Mouse (Mus musculus) left cerebral cortex, adult 8-10 months (tissue): ENCODE measurements around the gene Fgf10. TPM values are rescaled to one million over a fixed set of nuclear protein-coding genes. Genes with fewer than 3 reads are reported as not detected.

Experiments
- DNase-seq, 2 experiments: peaks; one replicate each; pipeline ENCODE4 v3.0.0; 2022; ENCODE audit warnings: low spot score in 2 of 2
- total RNA-seq, 4 experiments: library from RNA; stranded (reverse); gene quantifications; 2 replicates each; pipeline ENCODE4 v1.2.4; 2022

Gene Fgf10
- total RNA-seq: 1 to 10 TPM; 3.3 to 5.0 (median 3.8) TPM

DNA sequence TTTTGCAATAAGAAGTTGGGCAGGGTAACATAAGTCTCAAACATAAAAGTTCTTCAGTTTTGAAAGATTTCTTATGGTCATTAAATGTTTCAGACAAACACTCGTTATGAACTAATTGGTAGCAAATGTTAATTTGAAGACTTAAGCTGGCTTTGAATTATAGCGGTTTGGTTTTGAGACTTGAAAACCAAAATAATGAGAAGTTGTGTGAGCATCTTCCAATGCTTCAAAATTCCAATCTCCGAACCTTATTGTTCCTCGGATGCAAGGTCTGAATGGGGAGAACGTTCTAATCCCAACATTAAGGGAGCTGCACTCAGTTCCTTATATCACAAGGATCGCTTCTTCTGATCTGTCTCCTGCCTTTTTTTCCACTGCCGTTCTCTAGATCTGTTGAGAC lies at the start of gene Fgf10:
Gene Fgf10 (plus strand): TSS at position 301 of the 400 bp plus-strand sequence.
- no peak for DNase-seq

- no peak for DNase-seq
These were observed 39.7 kb upstream of the Fgf10 start for GRCm38 (mm10) chr13:118629661-118630428.

DNA sequence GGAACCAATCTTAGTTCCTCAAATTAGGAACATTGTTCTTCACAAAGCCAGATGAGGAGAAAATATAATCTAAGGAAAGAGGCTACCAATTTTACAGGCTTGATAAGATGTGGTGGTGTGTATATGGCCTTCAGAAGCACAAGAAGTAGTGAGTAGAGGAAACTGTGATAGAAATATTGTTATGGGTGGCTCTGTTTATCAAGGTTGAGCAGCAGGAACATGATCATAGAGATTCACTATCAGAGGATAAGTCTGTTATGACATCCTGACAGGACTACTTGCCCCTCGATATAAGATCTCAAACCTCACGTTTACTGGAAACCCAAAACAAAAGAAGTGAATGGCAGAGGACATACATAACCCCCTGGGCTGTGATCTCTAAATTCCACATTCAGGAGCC lies 38.1 kb upstream of the Fgf10 start:
- no peak for DNase-seq

DNA sequence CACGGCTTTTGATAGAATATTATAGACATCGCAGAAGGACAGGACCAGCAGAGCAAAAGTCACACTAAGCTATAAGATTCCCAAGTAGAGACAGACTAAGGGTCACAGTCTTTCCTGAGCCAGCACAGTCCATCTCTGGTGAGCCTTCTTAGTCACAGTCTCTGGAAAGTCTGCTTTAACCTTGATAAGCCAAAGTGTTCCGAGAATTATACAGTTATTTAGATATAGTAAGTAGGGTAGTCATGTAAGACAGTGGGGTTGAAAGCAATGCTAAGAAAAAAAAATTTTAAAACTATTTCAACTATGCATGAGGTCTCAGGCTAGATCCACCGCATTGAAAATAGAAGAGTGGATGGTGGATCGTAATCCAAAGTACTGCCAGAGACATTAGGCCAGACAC lies 33.5 kb upstream of the Fgf10 start:
- DNase-seq: no peak

DNA sequence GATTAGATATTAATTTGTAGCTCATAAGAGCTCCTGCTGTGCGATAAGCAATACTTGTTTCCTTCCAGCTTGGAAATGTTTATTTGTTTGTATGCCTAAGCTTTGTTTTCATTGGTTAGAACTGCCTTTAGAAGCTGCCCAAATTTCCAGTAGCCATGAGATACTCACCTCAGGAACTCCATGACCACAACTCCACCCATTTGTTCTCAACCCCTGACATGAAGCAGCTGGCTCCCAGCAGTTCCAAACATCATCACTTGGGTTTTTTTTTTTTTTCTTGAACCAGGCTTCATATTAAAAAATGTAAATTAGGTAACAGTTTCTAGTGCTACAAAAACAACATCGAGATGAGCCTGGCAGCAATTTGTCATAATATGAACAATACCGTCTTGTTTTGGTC lies 27.0 kb upstream of the Fgf10 start:
- DNase-seq: no peak

DNA sequence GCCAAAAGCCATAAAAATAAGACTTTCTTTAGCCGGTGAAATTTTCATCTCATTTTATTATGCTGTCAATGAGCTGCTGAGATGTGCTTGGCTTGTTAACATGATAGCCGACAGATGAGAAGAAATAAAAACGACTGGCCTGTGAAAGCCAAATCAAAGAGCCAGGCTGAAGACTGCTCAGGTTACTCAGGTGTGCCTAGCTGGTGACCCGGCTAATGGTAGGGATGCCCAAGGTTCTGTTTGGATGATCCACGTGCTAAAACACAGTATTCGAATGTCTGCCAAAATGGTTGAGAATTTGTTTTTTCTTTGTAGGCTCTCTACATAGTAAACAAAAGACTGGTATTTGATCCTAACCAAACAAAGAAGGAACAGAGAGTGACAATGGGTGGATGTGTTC lies 26.5 kb upstream of the Fgf10 start:
- no peak for DNase-seq

- DNase-seq: no peak
These were observed 12.6 kb upstream of the Fgf10 start for GRCm38 (mm10) chr13:118656991-118657390.

GRCm38 (mm10) chr13:118658031-118658430 lies 11.6 kb upstream of the Fgf10 start:
- no peak for DNase-seq

DNA sequence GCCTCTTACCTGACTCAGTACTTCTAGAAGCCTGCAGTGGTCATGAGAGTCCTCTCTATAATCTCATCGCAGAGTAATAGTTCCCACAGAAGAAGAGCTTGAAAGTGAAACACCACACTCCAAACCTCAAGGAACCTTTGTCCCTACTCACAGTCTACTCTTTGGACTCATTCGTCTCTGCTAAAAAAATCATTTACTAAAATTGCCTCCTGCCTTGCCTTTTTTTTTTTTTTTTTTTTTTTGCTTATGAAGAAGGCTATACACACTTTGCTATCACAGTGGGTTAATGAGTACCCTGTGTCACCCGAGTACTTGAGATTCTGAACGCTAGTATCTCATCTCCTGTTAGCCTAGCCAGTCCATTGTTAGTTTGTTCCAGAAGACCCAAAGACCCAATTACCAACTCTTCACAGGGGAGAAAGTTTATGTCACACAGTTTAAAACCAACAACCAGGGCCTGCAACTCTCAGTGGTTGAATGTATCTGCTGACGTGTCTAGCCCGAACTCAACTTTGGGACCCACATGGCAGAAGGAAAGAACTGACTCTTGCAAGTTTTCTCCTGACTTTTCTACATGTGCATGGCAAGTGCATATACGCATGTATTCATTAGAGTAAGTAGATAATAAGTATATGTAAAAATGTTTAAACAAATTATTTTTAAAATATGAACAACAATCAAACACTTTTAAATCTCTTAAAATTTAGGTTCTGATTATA lies 10.8 kb upstream of the Fgf10 start:
- no peak for DNase-seq

- no peak for DNase-seq
These were observed 7.9 kb upstream of the Fgf10 start for GRCm38 (mm10) chr13:118661664-118662063.

DNA sequence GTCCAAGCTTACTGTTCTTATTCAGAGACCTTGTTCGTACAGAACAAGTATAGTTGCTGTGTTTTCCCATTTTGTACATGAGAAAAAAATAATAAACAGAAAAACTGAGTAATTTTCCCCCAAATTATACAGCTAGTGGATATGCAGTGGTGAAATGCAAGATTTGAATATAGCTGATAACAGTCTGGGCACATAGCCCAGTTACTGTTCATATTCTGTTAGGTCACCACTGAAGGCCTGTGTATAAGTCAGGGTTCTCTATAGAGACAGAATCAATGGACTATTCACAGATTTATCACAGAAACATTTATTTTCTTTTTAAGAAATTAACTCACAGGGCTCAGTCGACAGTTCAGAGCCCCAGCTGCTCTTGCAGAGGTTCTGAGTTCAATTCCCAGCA lies 4.7 kb upstream of the Fgf10 start:
- DNase-seq: no peak

- DNase-seq: no peak
These were observed 9.6 kb downstream of the Fgf10 start for GRCm38 (mm10) chr13:118679228-118679627.

DNA sequence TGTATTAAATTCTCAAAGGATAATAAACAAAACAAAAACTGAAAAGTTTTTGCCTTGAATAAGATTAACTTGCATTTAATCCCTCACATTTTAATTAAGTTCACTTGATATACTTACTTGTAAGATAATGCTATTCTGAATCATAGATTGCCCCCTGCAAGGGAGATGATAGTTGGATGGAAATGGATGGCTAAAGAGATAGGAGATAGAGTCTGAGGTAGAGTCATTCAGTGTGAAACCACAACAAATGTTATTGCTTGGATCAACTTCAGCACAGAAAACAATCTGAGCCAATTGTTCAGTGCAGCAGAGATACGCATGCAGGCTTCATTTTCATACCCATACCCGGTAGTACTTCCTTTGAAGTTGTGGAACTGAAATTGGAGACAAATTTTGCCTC lies 23.5 kb downstream of the Fgf10 start:
- DNase-seq: no peak

GRCm38 (mm10) chr13:118695103-118695502 lies 25.5 kb downstream of the Fgf10 start:
- no peak for DNase-seq

- DNase-seq: no peak
These were observed 34.1 kb downstream of the Fgf10 start for GRCm38 (mm10) chr13:118703727-118704126.

DNA sequence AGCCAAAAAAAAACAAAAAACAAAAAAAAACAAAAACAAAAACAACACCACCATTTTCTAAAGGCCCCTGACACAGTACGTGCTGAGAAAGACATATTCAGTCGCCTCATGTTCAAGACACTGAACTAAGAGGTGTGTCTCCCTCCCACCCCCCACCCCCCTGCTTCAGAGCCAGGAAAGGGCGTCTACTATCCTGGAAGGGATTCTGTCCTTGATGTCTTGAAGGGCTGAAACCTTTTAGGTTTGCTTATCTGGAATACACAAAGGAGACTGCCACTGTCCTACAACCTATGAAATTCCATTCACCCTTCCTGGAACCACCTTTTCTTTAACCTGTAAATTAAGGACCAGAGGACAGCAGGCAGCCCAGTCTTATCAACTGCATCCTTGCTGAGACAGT lies 36.1 kb downstream of the Fgf10 start:
- DNase-seq: no peak

DNA sequence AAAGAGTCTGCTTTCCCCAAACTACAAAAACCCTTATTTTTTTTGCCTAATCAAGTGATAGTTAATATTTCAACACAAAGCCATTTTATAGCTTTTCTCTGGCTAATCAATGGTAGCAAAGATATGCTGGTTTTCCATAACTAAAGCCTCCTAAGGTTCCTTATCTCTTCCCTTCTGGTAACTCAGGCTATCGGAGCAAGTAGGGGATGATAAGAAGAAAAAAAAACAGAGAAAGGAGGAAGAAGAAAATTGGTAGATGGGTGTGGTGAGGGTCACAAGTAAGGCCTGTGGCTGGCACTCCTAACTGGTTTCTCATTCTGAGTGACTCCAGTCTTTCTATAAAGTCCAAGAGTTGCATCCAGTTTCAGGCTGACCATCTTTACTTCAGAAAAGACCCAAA lies 40.3 kb downstream of the Fgf10 start:
- DNase-seq: no peak

DNA sequence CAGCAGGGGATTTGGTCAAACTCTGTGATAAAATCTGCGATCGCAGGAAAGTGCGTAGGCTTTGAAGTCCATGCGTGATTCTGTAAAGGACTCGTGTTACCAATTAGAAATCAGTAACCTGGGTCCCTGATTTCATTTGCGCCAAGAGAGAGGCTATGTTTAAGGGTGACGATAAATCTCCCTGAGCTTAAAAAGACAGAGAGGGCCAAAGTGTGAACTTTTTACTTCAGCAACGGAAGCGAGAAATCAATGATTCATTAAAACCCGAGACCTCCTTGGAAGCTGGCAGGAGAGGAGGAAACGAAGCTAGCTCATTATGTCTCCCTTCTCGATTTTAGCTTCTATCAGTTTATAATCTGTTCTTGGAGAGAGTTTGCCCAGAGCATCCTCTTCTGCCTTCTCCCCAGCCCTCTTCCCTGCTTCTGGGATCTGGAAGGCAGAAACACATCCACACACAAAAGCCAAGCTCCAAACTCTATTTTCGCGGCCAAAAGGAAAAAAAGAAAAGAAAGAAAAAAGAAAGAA lies 44.1 kb downstream of the Fgf10 start:
- no peak for DNase-seq

DNA sequence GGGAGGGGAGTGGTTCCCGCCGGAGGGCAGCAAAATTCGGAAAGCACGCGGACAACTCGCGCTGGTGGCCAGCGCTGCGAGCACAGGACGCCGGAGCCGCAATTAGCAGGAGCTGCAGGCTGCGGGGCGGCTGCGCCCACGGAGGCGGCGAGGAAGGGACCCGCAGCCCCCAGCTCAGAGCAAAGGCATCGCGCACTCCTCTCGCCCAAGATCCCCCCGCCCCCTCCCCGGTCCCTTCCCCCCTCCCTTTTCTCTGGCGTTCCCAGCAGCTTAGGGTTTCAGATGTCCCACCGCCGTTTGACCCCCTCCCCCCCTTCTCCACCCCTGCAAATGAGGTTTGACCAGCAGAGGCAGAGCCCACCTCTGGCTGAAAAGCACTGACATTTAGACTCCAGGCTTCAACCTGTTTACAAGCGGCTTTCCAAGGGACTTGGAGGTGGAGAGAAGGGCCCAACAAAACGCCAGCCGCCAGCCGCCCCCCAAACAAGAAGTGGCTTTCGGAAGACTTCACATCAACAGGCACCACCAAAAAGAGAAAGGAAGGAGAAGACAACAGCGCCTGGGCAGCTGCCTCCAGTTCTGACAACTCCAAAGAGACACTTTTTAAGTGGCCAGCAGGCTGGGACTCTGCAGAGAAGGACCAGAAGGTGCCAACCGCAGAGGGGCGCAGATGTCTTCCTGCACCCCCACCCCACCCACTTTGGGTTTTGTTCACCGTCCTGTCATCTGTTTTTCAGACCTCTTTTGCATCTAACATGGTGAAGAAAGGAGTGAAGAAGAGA lies 44.9 kb downstream of the Fgf10 start:
- DNase-seq: no peak

DNA sequence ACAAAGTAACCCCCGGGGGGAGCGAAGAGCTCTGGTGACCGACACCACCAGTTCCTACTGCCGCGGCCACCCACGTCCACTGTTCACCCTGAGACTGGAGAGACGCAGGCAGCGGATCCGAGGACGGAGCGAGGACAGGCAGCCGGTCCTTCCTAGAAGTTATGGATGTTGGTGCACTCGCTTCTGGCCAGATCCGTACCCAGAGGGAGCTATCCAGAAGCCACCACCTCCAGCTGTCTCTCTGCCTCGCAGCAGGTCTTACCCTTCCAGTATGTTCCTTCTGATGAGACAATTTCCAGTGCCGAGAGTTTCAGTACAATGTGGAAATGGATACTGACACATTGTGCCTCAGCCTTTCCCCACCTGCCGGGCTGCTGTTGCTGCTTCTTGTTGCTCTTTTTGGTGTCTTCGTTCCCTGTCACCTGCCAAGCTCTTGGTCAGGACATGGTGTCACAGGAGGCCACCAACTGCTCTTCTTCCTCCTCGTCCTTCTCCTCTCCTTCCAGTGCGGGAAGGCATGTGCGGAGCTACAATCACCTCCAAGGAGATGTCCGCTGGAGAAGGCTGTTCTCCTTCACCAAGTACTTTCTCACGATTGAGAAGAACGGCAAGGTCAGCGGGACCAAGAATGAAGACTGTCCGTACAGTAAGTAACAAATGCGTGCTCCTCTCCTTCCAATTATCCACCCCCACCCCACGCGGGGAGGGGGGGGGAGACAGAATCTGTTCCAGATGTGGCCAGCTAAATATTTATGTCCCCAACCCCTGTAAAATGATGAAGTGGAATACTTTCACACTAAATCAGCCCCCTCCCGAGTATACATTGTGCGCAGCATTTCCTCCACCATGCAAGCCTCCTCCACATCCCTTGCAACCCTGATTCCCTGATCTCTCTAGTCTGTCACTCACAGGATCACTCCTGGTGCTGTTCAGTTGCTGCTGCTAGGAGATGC lies 45.8 kb downstream of the Fgf10 start:
- DNase-seq: no peak

DNA sequence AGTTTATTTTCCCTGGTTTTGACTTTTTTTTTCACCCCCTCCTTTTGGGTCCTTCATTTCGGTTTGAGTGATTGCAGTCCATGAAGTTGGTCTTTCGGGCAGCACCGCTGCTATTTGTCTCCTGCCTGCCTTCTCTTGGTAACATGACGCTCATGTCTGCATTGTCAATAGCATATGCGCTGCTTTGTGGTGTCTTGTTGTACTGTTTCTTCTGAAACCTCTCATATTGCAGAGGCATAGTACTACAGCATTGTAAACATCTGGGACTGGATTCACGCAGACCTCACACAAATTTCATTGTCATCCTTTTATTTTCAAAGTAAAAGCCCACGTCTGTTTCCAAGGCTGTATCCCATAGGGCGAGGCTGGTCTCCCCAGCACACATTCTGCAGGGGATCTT lies 46.7 kb downstream of the Fgf10 start:
- DNase-seq: no peak
